Mouse (Mus musculus) liver, embryonic 13.5 days (tissue): ENCODE results near the gene Ndc80. TPM values are rescaled to one million over a fixed set of nuclear protein-coding genes. Genes with fewer than 3 reads are reported as not detected.
"Not testable (repeated sequence)": the region's sequence is repeated elsewhere in the genome, so short reads cannot be mapped to it uniquely, and the experiment has no call there.

Experiments used
- ATAC-seq: fragments of 200-750 bp; cut with Nextera tagmentation; 2 replicates; pipeline ENCODE4 v1.8.0; 2017; ENCODE audit warnings: low read depth, mild to moderate bottlenecking, moderate number of reproducible peaks, moderate library complexity
- DNase-seq: peaks from one replicate; pipeline ENCODE4 v3.0.0; 2022
- H3K27ac ChIP-seq: fragments of 300-500 bp; sonication (generic); 2 replicates; pipeline ENCODE4 v1.5.1; 2015; ENCODE audit warnings: moderate library complexity, mild to moderate bottlenecking, inconsistent platforms
- H3K27me3 ChIP-seq: fragments of 300-500 bp; sonication (generic); 2 replicates; pipeline ENCODE4 v1.6.1; 2015; ENCODE audit warnings: mild to moderate bottlenecking, inconsistent platforms
- H3K36me3 ChIP-seq: fragments of 300-500 bp; sonication (generic); 2 replicates; pipeline ENCODE4 v1.6.1; 2015; ENCODE audit warnings: mild to moderate bottlenecking, inconsistent platforms
- H3K4me1 ChIP-seq: fragments of 300-500 bp; sonication (generic); replicated peaks from 2 replicates; pipeline ENCODE4 v1.6.1; 2015; ENCODE audit warnings: inconsistent platforms
- H3K4me2 ChIP-seq: fragments of 300-500 bp; sonication (generic); 2 replicates; pipeline ENCODE4 v1.6.1; 2015; ENCODE audit warnings: inconsistent platforms, mild to moderate bottlenecking, moderate library complexity
- H3K4me3 ChIP-seq: fragments of 300-500 bp; sonication (generic); replicated peaks from 2 replicates; pipeline ENCODE4 v1.5.1; 2015; ENCODE audit warnings: mild to moderate bottlenecking, inconsistent platforms
- H3K9ac ChIP-seq: fragments of 300-500 bp; sonication (generic); 2 replicates; pipeline ENCODE4 v1.6.1; 2015; ENCODE audit warnings: mild to moderate bottlenecking, inconsistent platforms
- H3K9me3 ChIP-seq: fragments of 300-500 bp; sonication (generic); replicated peaks from 2 replicates; pipeline ENCODE4 v1.6.1; 2016; ENCODE audit warnings: inconsistent platforms
- WGBS: fragments of 180-500 bp; shearing (Covaris S2); methylation state at CpG from one replicate; pipeline ENCODE4 v1.1.7; 2015; ENCODE audit not compliant: insufficient replicate concordance; 5-methylcytosine and 5-hydroxymethylcytosine counted together
- polyA plus RNA-seq: library from polyadenylated mRNA; unstranded; fragments of >200 nt; fragmentation: Nextera tagmentation; extraction: Ambion mirVana; gene quantifications from 2 replicates; pipeline ENCODE4 v1.2.1, GENCODE M21; 2015

Ndc80 gene
- polyA plus RNA-seq, 1 experiment from 2014 or later = 36.0 TPM

GRCm38 (mm10) chr17:71477481-71477880, 49.2 kb downstream of the Ndc80 start:
- Histone ChIP-seq H3K27ac (no peak overlapping the region), H3K4me1 (peaks cover 35% of the 10 kb centered on the region), H3K9me3 (no peaks in the 10 kb centered on the region), H3K4me3 (no peak overlapping the region), H3K9ac (no peak overlapping the region), H3K27me3 (no peaks in the 10 kb centered on the region), H3K36me3 (no peaks in the 10 kb centered on the region), H3K4me2 (no peak overlapping the region)
- 86% methylated on average over 8 of the region's 8 CpGs for WGBS
- DNase-seq (no peak), ATAC-seq (no peak)

DNA sequence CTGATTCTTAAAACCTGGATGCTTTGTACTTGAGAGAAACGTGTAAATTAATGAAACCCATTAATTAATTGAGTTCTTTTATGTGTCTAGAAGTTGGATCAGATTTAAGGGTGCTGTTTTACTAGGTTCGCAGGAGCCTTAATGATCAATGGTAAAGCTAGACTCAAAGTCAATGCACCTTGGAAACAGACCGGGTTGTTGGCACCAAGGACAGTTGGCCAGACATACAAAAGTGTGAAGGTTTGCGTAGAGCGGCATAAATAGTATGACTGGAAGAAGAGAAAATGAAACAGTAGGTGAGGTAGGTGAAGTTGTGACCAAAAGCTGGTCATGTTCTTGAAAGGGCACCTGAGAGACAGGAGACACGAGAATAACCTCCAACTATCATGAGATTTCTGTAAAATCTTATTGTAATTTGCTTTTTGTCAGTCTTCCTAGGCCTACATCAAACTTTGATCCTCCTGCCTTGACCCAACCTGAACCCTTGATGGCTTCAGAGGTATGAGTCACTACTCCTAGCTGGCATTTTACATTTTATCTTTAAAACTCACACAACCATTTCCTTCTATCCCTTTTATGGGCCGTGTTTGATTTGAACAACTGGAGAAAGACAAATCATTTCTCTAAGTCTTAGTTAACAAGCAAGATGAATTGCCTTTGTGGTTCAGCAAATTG, 50.2 kb downstream of the Ndc80 start:
- Histone ChIP-seq H3K36me3 (no peaks in the 10 kb centered on the region), H3K9me3 (no peaks in the 10 kb centered on the region), H3K9ac (0 out of 2 replicates have a peak overlapping the region, but pooled peaks have one; percentile 96), H3K27ac (no peak overlapping the region), H3K27me3 (no peaks in the 10 kb centered on the region), H3K4me1 (peaks cover 43% of the 10 kb centered on the region), H3K4me2 (peak overlapping the region; percentile 84), H3K4me3 (peak overlapping the region; percentile 96; the same call in 1 of the 2 replicates)
- WGBS = 71% methylated on average over 7 of the region's 7 CpGs
- DNase-seq = no peak
- ATAC-seq = no peak

- peak; percentile 37 for ATAC-seq
- whole genome bisulfite sequencing = 1% methylated on average over 30 of the region's 31 CpGs
- H3K27ac ChIP-seq = peak overlapping the region; percentile 96
- H3K9me3 ChIP-seq = no peaks in the 10 kb centered on the region
- no peaks in the 10 kb centered on the region for H3K27me3 ChIP-seq
- peak; percentile 48 for DNase-seq
- H3K36me3 ChIP-seq = no peaks in the 10 kb centered on the region
- H3K9ac ChIP-seq = peak overlapping the region; percentile 96
- peak overlapping the region; percentile 84 for H3K4me2 ChIP-seq
- peaks cover 42% of the 10 kb centered on the region for H3K4me1 ChIP-seq
- H3K4me3 ChIP-seq = peak overlapping the region; percentile 96
Measured at GRCm38 (mm10) chr17:71475705-71476089, 51.0 kb downstream of the Ndc80 start.

- peak within 1 kb of the TSS; percentile 84 for H3K4me2 ChIP-seq
- H3K27ac ChIP-seq = peak within 1 kb of the TSS; percentile 96
Measured at GRCm38 (mm10) chr17:71474762-71475704, 51.6 kb downstream of the Ndc80 start, which contains the start of gene Smchd1. TSS of gene Smchd1 (minus strand) at chr17:71475343.

DNA sequence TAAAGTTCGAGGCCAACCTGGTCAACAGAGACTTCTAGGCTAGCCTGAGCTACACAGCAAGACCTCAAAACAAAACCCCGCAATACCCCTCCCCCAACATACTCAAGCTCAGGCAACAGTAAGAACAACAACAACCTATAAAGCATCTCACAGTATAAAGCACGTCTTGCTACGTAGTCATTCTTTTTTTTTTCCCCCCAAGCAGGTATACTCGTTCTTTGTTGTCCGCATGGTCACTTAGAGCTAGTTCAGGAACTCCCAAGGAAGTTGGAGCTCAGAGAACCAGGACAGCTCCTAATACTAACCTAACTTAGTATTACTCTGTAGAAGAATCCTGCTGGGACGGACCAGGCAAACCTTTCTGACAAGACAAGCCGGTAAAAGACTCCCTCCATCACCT, 52.5 kb downstream of the Ndc80 start:
- Histone ChIP-seq H3K36me3 (no peaks in the 10 kb centered on the region), H3K27me3 (no peaks in the 10 kb centered on the region), H3K9ac (peak overlapping the region; percentile 96), H3K4me1 (peaks cover 36% of the 10 kb centered on the region), H3K4me2 (peak overlapping the region; percentile 84), H3K9me3 (no peaks in the 10 kb centered on the region), H3K4me3 (peak overlapping the region; percentile 96), H3K27ac (peak overlapping the region; percentile 96)
- WGBS = 9% methylated on average over 8 of the region's 8 CpGs
- DNase-seq = no peak
- no peak for ATAC-seq

More at GRCm38 (mm10) chr17:71474762-71475704, 51.6 kb downstream of the Ndc80 start, which contains the start of gene Smchd1:
- WGBS = under 1% methylated on average over 92 of the region's 109 CpGs
- peaks cover 39% of the 10 kb centered on the region for H3K4me1 ChIP-seq
- H3K9me3 ChIP-seq = no peaks in the 10 kb centered on the region
- ATAC-seq = peak; percentile 97
- peak within 1 kb of the TSS; percentile 96 for H3K4me3 ChIP-seq
- DNase-seq = peak; percentile 93
- no peaks in the 10 kb centered on the region for H3K27me3 ChIP-seq
- no peaks in the 10 kb centered on the region for H3K36me3 ChIP-seq
- peak within 1 kb of the TSS; percentile 96 for H3K9ac ChIP-seq

DNA sequence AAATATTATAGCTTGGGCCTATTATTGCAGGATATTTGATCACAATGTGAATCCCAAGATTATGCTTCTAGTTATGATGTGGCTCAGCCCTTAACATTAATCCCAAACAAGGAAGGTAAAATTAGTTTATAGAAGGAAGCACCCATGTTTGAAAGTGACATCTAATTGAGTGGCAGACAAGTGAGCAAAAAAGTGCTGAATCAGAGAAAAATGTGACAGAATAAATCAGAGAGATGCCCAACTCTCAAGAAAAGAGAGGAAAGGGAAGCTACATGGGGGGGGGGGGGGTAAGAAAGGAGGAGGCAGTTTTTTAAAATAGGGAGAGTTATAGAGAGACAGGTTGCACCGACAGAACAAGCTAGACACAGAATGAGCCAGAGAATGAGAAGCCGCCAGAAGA, 55.4 kb downstream of the Ndc80 start:
- DNase-seq = no peak
- no peaks in the 10 kb centered on the region for H3K36me3 ChIP-seq
- no peak overlapping the region for H3K27ac ChIP-seq
- H3K4me3 ChIP-seq = no peak overlapping the region
- no peak for ATAC-seq
- no peaks in the 10 kb centered on the region for H3K9me3 ChIP-seq
- H3K4me2 ChIP-seq = no peak overlapping the region
- peaks cover 42% of the 10 kb centered on the region for H3K4me1 ChIP-seq
- no peak overlapping the region for H3K9ac ChIP-seq
- 66% methylated on average over 2 of the region's 2 CpGs for WGBS
- H3K27me3 ChIP-seq = no peaks in the 10 kb centered on the region

DNA sequence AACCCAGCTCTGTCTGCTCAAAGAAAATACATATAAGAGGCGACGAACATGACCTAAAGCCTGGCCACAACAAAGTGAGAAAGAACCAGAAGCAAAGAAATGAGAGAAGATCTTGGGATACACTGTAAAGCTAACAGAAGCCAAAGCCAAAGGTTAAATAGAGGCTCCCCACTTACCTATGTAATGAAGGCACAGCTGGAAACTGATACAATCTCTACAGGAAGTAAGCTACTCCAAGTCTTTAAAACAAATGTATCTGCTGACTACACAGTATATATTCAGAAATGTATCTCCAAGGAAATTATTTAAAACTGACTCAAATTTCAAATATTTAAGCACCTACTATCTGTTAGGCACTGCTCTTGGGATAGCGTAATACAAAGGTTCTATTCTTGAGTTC, 66.3 kb downstream of the Ndc80 start:
- WGBS = 89% methylated on average over 3 of the region's 3 CpGs
- H3K27me3 ChIP-seq = no peaks in the 10 kb centered on the region

GRCm38 (mm10) chr17:71459818-71460217, 66.8 kb downstream of the Ndc80 start, which contains the start of gene Gm4707:
TSS of gene Gm4707 (minus strand) at chr17:71459918.
- no peak for ATAC-seq
- peaks cover 61% of the 10 kb centered on the region for H3K36me3 ChIP-seq
- H3K4me3 ChIP-seq = no peak within 1 kb of the TSS

More for the DNA sequence above, 66.3 kb downstream of the Ndc80 start:
- no peak overlapping the region for H3K9ac ChIP-seq
- ATAC-seq (no peak), DNase-seq (no peak)
- no peak overlapping the region for H3K27ac ChIP-seq
- peaks cover 59% of the 10 kb centered on the region for H3K36me3 ChIP-seq
- no peak overlapping the region for H3K4me2 ChIP-seq
- H3K9me3 ChIP-seq = no peaks in the 10 kb centered on the region
- no peaks in the 10 kb centered on the region; the same call in 1 of the 2 replicates for H3K4me1 ChIP-seq
- no peak overlapping the region for H3K4me3 ChIP-seq

GRCm38 (mm10) chr17:71457361-71457760, 69.3 kb downstream of the Ndc80 start:
- not testable (repeated sequence) for H3K9ac ChIP-seq, ATAC-seq, H3K27ac ChIP-seq, H3K4me3 ChIP-seq, H3K4me1 ChIP-seq, H3K4me2 ChIP-seq, H3K27me3 ChIP-seq, H3K9me3 ChIP-seq, DNase-seq
- 86% methylated on average over 6 of the region's 6 CpGs for WGBS
- H3K36me3 ChIP-seq = peaks cover 47% of the 10 kb centered on the region

More at GRCm38 (mm10) chr17:71459818-71460217, 66.8 kb downstream of the Ndc80 start, which contains the start of gene Gm4707:
- Histone ChIP-seq H3K27me3 (no peaks in the 10 kb centered on the region), H3K4me1 (no peaks in the 10 kb centered on the region), H3K4me2 (no peak within 1 kb of the TSS), H3K27ac (no peak within 1 kb of the TSS), H3K9ac (no peak within 1 kb of the TSS), H3K9me3 (no peaks in the 10 kb centered on the region)
- 93% methylated on average over 2 of the region's 2 CpGs for WGBS
- no peak for DNase-seq
